Mouse (Mus musculus) C2C12 (cell line): ENCODE results near the gene Rin1.

ENCODE experiments used
- CEBPB ChIP-seq: IDR thresholded peaks from one replicate; pipeline ENCODE4 v1.6.1; 2011; ENCODE audit warnings: low read depth, mild to moderate bottlenecking, control low read depth, moderate library complexity
- CTCF ChIP-seq: IDR thresholded peaks from one replicate; pipeline ENCODE4 v1.5.1; 2011; ENCODE audit not compliant: control insufficient read depth, insufficient read depth, insufficient read length
- FOSL1 ChIP-seq: IDR thresholded peaks from one replicate; pipeline ENCODE4 v1.8.0; 2011; ENCODE audit warnings: mild to moderate bottlenecking, low read length; ENCODE audit not compliant: poor library complexity, insufficient read depth, severe bottlenecking
- MAX ChIP-seq: IDR thresholded peaks from one replicate; pipeline ENCODE4 v1.6.1; 2011; ENCODE audit warnings: mild to moderate bottlenecking, control low read depth
- MYOD1 ChIP-seq: IDR thresholded peaks from one replicate; pipeline ENCODE4 v1.6.1; 2011; ENCODE audit warnings: low read depth; ENCODE audit not compliant: control insufficient read depth, insufficient read length
- USF1 ChIP-seq: IDR thresholded peaks from one replicate; pipeline ENCODE4 v1.6.1; 2011; ENCODE audit warnings: low read depth, mild to moderate bottlenecking, control low read depth, moderate library complexity

- TF ChIP-seq CTCF (no peak), MAX (no peak), CEBPB (no peak), USF1 (no peak), FOSL1 (no peak), MYOD1 (no peak)
These were observed 32.3 kb downstream of the Rin1 start for GRCm38 (mm10) chr19:5082596-5082995.
